Mouse (Mus musculus): ENCODE results near the gene Ranbp3.

Gene Ranbp3

GRCm38 (mm10) chr17:56727029-56727649, 54.0 kb downstream of the Ranbp3 start:
- DNase-seq (ENCODE audit: low spot score): no peak

- no peak for DNase-seq (ENCODE audit: low spot score)
These were observed 54.6 kb downstream of the Ranbp3 start for GRCm38 (mm10) chr17:56727659-56728058.

- DNase-seq (ENCODE audit: low spot score): no peak
These were observed 55.0 kb downstream of the Ranbp3 start for GRCm38 (mm10) chr17:56728117-56728516.

GRCm38 (mm10) chr17:56729151-56729550, 56.1 kb downstream of the Ranbp3 start:
- no peak for DNase-seq (ENCODE audit: low spot score)

- DNase-seq (ENCODE audit: low spot score): no peak
These were observed 56.6 kb downstream of the Ranbp3 start for GRCm38 (mm10) chr17:56729656-56730055.

- DNase-seq (ENCODE audit: low spot score): no peak
These were observed 63.4 kb downstream of the Ranbp3 start for GRCm38 (mm10) chr17:56736534-56736933.

GRCm38 (mm10) chr17:56738221-56738620, 65.1 kb downstream of the Ranbp3 start:
- no peak for DNase-seq (ENCODE audit: low spot score)

- DNase-seq (ENCODE audit: low spot score): no peak
These were observed 67.2 kb downstream of the Ranbp3 start for GRCm38 (mm10) chr17:56740118-56740787.

- DNase-seq (ENCODE audit: low spot score): no peak
These were observed 67.7 kb downstream of the Ranbp3 start for GRCm38 (mm10) chr17:56740788-56741160.

GRCm38 (mm10) chr17:56744173-56744572, 71.1 kb downstream of the Ranbp3 start:
- no peak for DNase-seq (ENCODE audit: low spot score)

- no peak for DNase-seq (ENCODE audit: low spot score)
These were observed 78.4 kb downstream of the Ranbp3 start for GRCm38 (mm10) chr17:56751404-56752072.

GRCm38 (mm10) chr17:56753452-56753851, 80.4 kb downstream of the Ranbp3 start:
- no peak for DNase-seq (ENCODE audit: low spot score)

- DNase-seq (ENCODE audit: low spot score): no peak
These were observed 81.4 kb downstream of the Ranbp3 start for GRCm38 (mm10) chr17:56754271-56755185.

- no peak for DNase-seq (ENCODE audit: low spot score)
These were observed 83.8 kb downstream of the Ranbp3 start for GRCm38 (mm10) chr17:56756703-56757399.

GRCm38 (mm10) chr17:56757416-56758123, 84.5 kb downstream of the Ranbp3 start, which contains the start of gene Nrtn:
Gene Nrtn, minus strand, starts transcription at chr17:56757530.
- DNase-seq (ENCODE audit: low spot score): peak; percentile 78

- no peak for DNase-seq (ENCODE audit: low spot score)
These were observed 85.0 kb downstream of the Ranbp3 start for GRCm38 (mm10) chr17:56758132-56758531.

GRCm38 (mm10) chr17:56759261-56759660, 86.2 kb downstream of the Ranbp3 start:
- DNase-seq (ENCODE audit: low spot score): no peak

GRCm38 (mm10) chr17:56761077-56761476, 88.0 kb downstream of the Ranbp3 start:
- DNase-seq (ENCODE audit: low spot score): no peak

Measured in ovary, adult 18-20 months (tissue).